ENCODE assay signal across 19 mouse cellular contexts in the genomic region with DNA sequence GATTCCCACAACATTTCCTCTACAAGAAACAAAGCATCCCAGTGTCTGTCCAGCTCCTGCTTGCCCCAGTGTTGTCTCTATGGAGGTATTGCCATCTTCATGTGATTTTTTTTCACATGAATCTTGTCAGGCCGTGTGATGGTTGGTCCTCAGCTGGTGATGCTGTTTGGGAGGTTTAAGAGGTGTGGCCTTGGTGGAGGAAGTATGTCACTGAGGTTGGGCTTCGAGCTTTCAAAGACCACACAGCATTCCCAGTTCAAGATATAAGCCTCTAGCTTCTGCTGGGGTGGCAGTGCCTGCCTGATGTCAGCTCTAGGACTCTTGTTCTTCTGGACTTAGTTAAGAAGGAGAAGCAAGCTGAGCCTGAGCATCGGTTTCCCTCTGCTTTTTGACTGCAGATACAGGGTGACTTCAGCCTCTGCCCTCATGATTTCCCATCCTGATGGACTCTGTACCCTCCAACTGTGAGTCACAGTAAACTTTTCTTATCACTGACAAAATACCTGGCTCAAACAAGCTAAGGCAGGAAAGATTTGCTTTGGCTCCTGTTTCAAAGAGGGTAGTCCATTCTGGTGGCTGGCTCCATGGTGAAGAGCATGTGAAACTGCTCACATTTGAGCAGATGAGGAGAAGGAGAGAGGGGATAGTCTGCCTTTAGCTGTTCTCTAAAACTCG. TPM values are rescaled to one million over a fixed set of nuclear protein-coding genes. Genes with fewer than 3 reads are reported as not detected.
DNase-seq lines count a peak whose midpoint lies in the region; ATAC-seq and TF ChIP-seq lines count a peak whose summit lies in the region.
"Had no signal": no experiment of that assay in that cellular context is flagged by ENCODE, and none has a peak within 500 bp of the region (broad histone marks: within the 10 kb centered on the region; RNA-seq: fewer than 3 reads in every experiment).

No protein-coding gene starts in this region.

- peaks cover 2 to 3% of the 10 kb centered on the region in 2 experiments; a peak in 1 of 4 replicates for H3K4me1 ChIP-seq in heart, embryonic 14.5 days (ENCODE audit: control insufficient read depth in 2 of 2, insufficient read depth in 2 of 2, low read length in 2 of 2)
- peaks cover 14% of the 10 kb centered on the region for H3K4me1 ChIP-seq in embryonic facial prominence, embryonic 10.5 days
- H3K4me1 ChIP-seq in intestine, postnatal 0 days (replicated peaks; ENCODE audit: control insufficient read depth, insufficient read depth, low read length) = 0 out of 2 replicates have a peak, but pooled peaks cover 4% of the 10 kb centered on the region
- H3K4me1 ChIP-seq in stomach, embryonic 15.5 days = peaks cover 8% of the 10 kb centered on the region; the same call in 1 of the 2 replicates

- no peak overlapping the region for H3K27ac ChIP-seq in heart, embryonic 14.5 days (replicated peaks in 1 of 2; ENCODE audit: control insufficient read depth in 1 of 2, insufficient read depth in 1 of 2, low read depth in 2 of 2, low read length in 2 of 2)
- no peak overlapping the region for H3K27ac ChIP-seq in embryonic facial prominence, embryonic 10.5 days (replicated peaks)
- no peak overlapping the region for H3K27ac ChIP-seq in intestine, postnatal 0 days (ENCODE audit: low read depth, low read length)
- no peak overlapping the region for H3K27ac ChIP-seq in stomach, embryonic 15.5 days
- no peak overlapping the region for H3K27ac ChIP-seq in left cerebral cortex, adult 2 months
- H3K27ac ChIP-seq: midbrain, embryonic 15.5 days had no signal

- intact Hi-C loops in heart, postnatal 14 days (cut with DNase I) = no loop called here
- intact Hi-C loops in left cerebral cortex, adult 2 months (cut with DNase I) = loop anchor here (5.0 kb wide), 1 partner anchor 61 kb away; no protein-coding TSS in a partner anchor

- TF ChIP-seq CTCF in intestine, postnatal 0 days (IDR thresholded peaks at IDR 0.05; ENCODE audit: low read depth) = no peak
- no peak for TF ChIP-seq CTCF in left cerebral cortex, adult 2 months (IDR thresholded peaks at IDR 0.05)

- H3K9me3 ChIP-seq in heart, embryonic 14.5 days (ENCODE audit: control insufficient read depth, low read length) = no peaks in the 10 kb centered on the region
- no peaks in the 10 kb centered on the region for H3K9me3 ChIP-seq in embryonic facial prominence, embryonic 10.5 days
- no peaks in the 10 kb centered on the region for H3K9me3 ChIP-seq in intestine, postnatal 0 days (ENCODE audit: control insufficient read depth)
- no peaks in the 10 kb centered on the region for H3K9me3 ChIP-seq in stomach, embryonic 15.5 days
- H3K9me3 ChIP-seq: midbrain, embryonic 15.5 days had no signal

- ATAC-seq in heart, embryonic 14.5 days (ENCODE audit: insufficient number of reproducible peaks, insufficient read depth, low FRiP score, low read depth) = no peak
- peak; percentile 85 for ATAC-seq in intestine, postnatal 0 days
- ATAC-seq in stomach, embryonic 15.5 days (ENCODE audit: insufficient read depth, low FRiP score, low read depth) = peak; percentile 43; the same call in 1 of the 2 replicates
- ATAC-seq: inflammation-experienced regulatory T-cells, adult 6 months; midbrain, embryonic 15.5 days had no signal

- no peak for DNase-seq in heart, postnatal 14 days
- no peak for DNase-seq in embryonic facial prominence, embryonic 10.5 days (ENCODE audit: low spot score)
- DNase-seq in cerebellum, adult 8-10 months = no peak
- no peak for DNase-seq in left cerebral cortex, adult 2 months (ENCODE audit: extremely low spot score in 1 of 2, low spot score in 2 of 2)
- DNase-seq: adrenal gland, postnatal 14 days; cerebellum, postnatal 10 days; kidney, postnatal 10 days; layer of hippocampus, adult 9-11 months; lung, adult 2 months; thymus, adult 2 months had no signal

- 53% methylated on average over 4 of the region's 4 CpGs for WGBS in heart, embryonic 14.5 days
- 71% methylated on average over 4 of the region's 4 CpGs for WGBS in embryonic facial prominence, embryonic 10.5 days
- WGBS in intestine, postnatal 0 days = 42% methylated on average over 4 of the region's 4 CpGs
- WGBS in stomach, embryonic 15.5 days = 59% methylated on average over 4 of the region's 4 CpGs

- no peak overlapping the region for H3K9ac ChIP-seq in heart, embryonic 14.5 days (ENCODE audit: low read length)
- H3K9ac ChIP-seq in intestine, postnatal 0 days (ENCODE audit: low read depth, low read length) = no peak overlapping the region
- no peak overlapping the region for H3K9ac ChIP-seq in stomach, embryonic 15.5 days
- H3K9ac ChIP-seq: midbrain, embryonic 15.5 days had no signal

- H3K4me3 ChIP-seq in heart, embryonic 14.5 days (ENCODE audit: control insufficient read depth in 1 of 2, insufficient read depth in 1 of 2, low read depth in 1 of 2, low read length in 2 of 2) = no peak overlapping the region
- peak overlapping the region; percentile 65; the same call in 1 of the 2 replicates for H3K4me3 ChIP-seq in embryonic facial prominence, embryonic 10.5 days
- no peak overlapping the region for H3K4me3 ChIP-seq in intestine, postnatal 0 days (ENCODE audit: low read depth, low read length)
- no peak overlapping the region for H3K4me3 ChIP-seq in stomach, embryonic 15.5 days (replicated peaks)
- no peak overlapping the region for H3K4me3 ChIP-seq in left cerebral cortex, adult 2 months

- H3K27me3 ChIP-seq in heart, embryonic 14.5 days (ENCODE audit: control insufficient read depth, insufficient read depth, low read length) = peaks cover 2% of the 10 kb centered on the region; the same call in 1 of the 2 replicates
- peaks cover 32% of the 10 kb centered on the region for H3K27me3 ChIP-seq in embryonic facial prominence, embryonic 10.5 days (replicated peaks; ENCODE audit: low read depth, poor library complexity, severe bottlenecking)
- 0 out of 2 replicates have a peak, but pooled peaks cover 7% of the 10 kb centered on the region for H3K27me3 ChIP-seq in intestine, postnatal 0 days (replicated peaks; ENCODE audit: control insufficient read depth, insufficient read depth, low read length)
- H3K27me3 ChIP-seq in stomach, embryonic 15.5 days (replicated peaks) = 0 out of 2 replicates have a peak, but pooled peaks cover 2% of the 10 kb centered on the region

- 0 out of 2 replicates have a peak overlapping the region, but pooled peaks have one; percentile 59 for H3K4me2 ChIP-seq in heart, embryonic 14.5 days (ENCODE audit: low read length)
- H3K4me2 ChIP-seq in intestine, postnatal 0 days (replicated peaks; ENCODE audit: low read depth) = peak overlapping the region; percentile 57
- no peak overlapping the region for H3K4me2 ChIP-seq in stomach, embryonic 15.5 days

- H3K36me3 ChIP-seq in heart, embryonic 14.5 days (ENCODE audit: control insufficient read depth, insufficient read depth, low read length) = no peaks in the 10 kb centered on the region
- no peaks in the 10 kb centered on the region for H3K36me3 ChIP-seq in embryonic facial prominence, embryonic 10.5 days (replicated peaks)
- H3K36me3 ChIP-seq in intestine, postnatal 0 days (ENCODE audit: control insufficient read depth, insufficient read depth) = no peaks in the 10 kb centered on the region
- H3K36me3 ChIP-seq in stomach, embryonic 15.5 days = no peaks in the 10 kb centered on the region
- H3K36me3 ChIP-seq: midbrain, embryonic 15.5 days had no signal

RNA-seq across cellular contexts. Expression of a gene that starts 29.6 kb away (rescaled TPM):
- not detected in 2 replicates for polyA plus RNA-seq in heart, embryonic 14.5 days (2014; fragmentation: Nextera tagmentation; extraction: Ambion mirVana)
- not detected for total RNA-seq in heart, postnatal 14 days (2021)
- polyA plus RNA-seq in embryonic facial prominence, embryonic 10.5 days (2016; fragmentation: Nextera tagmentation; extraction: Ambion mirVana) = not detected in 2 replicates
- not detected in 2 replicates for polyA plus RNA-seq in intestine, postnatal 0 days (2015; fragmentation: Nextera tagmentation; extraction: Ambion mirVana)
- not detected in 2 replicates for polyA plus RNA-seq in stomach, embryonic 15.5 days (2015; fragmentation: Nextera tagmentation; extraction: Ambion mirVana)
- total RNA-seq in left cerebral cortex, adult 2 months (2021) = not detected
- total RNA-seq: adrenal gland, postnatal 14 days; granulocyte monocyte progenitor cell, adult 5-6 weeks; hematopoietic stem cell, adult 5-6 weeks; left cerebral cortex, postnatal 14 days had no signal
- polyA plus RNA-seq: inflammation-experienced regulatory T-cells, adult 6 months; lung, adult 2 months; midbrain, embryonic 15.5 days; neural tube, embryonic 11.5 days; thymus, adult 2 months had no signal

RNA-seq across cellular contexts. Expression of a gene that starts 49.0 kb away (rescaled TPM):
- not detected in 2 replicates for polyA plus RNA-seq in heart, embryonic 14.5 days (2014; fragmentation: Nextera tagmentation; extraction: Ambion mirVana)
- not detected for total RNA-seq in heart, postnatal 14 days (2021)
- 0.24 and 0.36 TPM in 2 replicates for polyA plus RNA-seq in embryonic facial prominence, embryonic 10.5 days (2016; fragmentation: Nextera tagmentation; extraction: Ambion mirVana)
- polyA plus RNA-seq in intestine, postnatal 0 days (2015; fragmentation: Nextera tagmentation; extraction: Ambion mirVana) = not detected in 2 replicates
- polyA plus RNA-seq in stomach, embryonic 15.5 days (2015; fragmentation: Nextera tagmentation; extraction: Ambion mirVana) = not detected in 2 replicates
- not detected for total RNA-seq in left cerebral cortex, adult 2 months (2021)
- total RNA-seq: adrenal gland, postnatal 14 days; granulocyte monocyte progenitor cell, adult 5-6 weeks; hematopoietic stem cell, adult 5-6 weeks had no signal
- polyA plus RNA-seq: inflammation-experienced regulatory T-cells, adult 6 months; lung, adult 2 months; midbrain, embryonic 15.5 days; neural tube, embryonic 11.5 days had no signal
